Mouse (Mus musculus) neural tube, embryonic 10.5 days (tissue): ENCODE measurements around the gene Slc20a1.

Source experiments
- DNase-seq: peaks from one replicate; pipeline ENCODE4 v3.0.0-alpha.2; 2017; ENCODE audit warnings: low spot score; ENCODE audit errors: extremely low spot score

Gene Slc20a1

DNA sequence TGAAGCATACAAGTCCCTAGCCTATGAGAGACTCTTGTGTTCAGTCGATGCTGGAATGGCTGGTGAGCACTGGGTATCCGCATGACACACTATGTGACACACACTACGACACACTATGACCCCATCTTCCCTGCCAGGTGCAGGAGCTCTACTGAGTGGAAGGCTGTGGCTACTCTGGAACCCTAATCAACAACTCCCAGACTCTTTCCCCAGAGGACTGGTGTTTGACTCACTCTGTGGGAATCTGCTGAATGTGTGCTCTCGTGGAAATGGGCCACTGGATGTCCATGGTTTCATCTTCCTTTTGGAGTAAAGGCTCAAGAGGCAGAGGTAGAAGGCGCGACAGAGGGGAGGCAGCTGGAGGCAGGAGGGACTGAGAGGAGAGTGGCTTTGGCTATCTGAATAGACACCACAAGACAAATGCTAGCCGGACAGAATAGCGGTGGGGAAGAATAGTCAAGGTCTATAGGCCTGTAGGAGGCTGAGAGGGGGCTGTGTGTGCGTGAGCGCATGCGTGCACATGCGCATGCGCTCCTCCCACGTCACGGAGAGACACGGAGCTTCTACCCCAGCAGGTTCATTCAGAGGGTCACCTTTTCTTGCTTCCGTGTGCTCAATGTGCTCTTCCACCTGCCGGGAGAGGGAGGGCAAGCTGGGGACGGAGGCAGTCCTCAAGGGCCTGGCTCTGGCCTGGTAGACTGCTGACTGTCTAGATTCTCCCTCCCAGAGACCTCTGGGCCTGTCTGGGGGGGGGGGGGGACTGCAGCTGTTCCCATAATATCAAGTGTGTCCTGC is 54.5 kb downstream of the Slc20a1 start:
- no peak for DNase-seq

DNA sequence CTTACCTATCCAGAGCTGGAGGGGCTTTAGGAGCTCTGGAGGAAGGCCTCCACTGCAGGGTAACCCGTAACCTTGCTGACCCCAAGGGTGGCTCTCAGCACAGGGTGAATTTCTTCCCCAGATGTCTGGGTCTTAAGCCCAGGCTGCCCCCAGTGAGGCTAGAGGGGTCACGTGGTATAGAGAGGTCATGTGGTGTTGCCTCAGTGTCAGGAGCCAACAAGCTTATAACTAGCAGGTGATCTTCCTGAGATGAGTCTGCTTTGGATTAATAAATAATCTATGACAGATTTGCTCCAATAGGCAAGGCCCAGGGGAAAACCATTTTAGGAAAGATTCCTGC is 55.0 kb downstream of the Slc20a1 start:
- no peak for DNase-seq

DNA sequence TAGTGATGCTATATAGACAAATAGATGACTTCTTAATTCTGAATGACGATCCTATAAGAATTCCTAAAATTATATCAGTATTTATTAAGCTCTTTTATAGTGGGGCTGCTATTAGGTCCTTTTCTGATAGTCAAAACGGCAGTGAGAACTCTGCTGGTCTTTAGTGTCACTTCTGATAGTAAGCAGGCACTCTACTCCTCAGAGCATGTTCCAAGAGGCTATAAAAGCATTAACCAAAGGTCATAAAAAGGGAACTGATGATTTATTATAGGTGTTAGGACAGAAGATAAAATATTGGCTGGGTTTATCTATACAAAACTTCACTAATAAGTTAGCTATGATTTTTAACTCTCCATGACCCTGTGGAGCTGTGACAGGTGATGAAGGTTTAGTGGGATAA is 55.5 kb downstream of the Slc20a1 start:
- no peak for DNase-seq

DNA sequence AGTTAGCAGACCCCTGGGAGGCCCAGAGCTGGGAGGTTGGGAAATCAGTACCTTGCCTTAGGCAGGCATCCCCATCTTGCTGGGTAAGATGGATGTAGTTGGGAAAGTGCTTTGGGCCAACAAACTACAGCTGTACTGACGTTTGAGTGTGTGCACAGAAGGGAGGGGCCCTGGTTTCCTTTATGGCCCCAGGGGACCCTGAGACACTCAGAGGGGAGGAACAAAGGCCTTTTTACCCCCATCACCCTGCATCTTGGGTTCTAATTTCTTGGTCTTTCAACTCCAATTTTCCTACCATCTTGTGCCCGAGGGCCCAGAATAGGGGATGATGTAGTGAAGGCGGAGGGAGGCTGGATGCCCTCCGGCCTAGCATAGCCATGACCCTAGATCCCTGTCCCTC is 57.4 kb downstream of the Slc20a1 start:
- DNase-seq: no peak

DNA sequence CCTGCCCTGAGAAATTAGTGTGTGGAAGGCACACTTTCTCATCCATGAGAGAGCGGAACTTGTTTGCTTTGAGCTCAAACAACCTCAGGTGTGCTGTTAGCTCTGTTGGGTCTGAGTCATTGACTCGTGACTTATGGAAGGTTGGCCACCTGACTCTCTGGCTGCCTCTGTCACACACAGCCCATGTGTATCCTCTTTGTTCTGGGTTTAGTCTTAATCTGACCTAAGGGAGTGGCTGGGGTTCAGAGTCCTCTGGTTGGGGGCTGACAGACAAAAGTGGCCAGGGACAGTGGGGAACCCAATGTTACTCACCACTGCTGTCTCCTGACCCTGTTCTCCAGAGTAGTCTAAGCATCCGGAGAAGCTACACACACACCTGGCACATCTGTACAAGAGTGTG is 59.5 kb downstream of the Slc20a1 start:
- DNase-seq: no peak

DNA sequence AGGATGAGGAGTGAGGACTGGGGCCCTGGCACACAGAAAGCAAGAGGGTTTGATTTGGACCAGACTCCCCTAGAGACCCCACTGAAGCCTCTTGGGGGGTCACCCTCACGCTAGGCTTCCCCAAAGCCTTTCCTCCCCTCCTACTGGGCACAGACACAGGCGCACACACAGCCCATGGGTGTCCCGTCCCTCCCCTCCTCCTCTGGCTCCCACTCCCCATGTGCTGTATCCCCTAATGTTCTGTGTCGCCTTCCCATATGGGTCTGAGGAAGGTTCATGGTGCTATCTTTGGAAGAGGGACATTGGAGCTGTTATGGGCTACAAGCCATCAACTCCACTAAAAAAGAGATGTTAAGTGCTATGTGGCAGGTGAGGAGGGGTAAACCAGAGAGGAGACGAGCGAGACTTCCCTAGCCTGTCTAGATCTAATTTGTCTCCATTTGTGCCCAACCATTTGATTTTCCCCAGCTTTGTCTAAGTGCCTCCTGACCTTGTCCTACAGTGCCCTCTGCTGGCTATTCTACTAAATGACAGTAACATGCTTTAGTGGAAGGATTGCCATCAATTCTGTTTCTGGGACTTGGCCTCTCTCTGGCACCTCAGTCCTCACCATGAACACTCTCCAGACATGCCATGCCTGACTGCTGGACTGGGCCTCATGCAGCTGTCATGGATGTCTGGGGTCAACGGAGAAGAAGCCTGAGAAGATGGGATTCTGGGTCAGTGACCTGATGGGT is 60.1 kb downstream of the Slc20a1 start:
- peak; percentile 50 for DNase-seq

DNA sequence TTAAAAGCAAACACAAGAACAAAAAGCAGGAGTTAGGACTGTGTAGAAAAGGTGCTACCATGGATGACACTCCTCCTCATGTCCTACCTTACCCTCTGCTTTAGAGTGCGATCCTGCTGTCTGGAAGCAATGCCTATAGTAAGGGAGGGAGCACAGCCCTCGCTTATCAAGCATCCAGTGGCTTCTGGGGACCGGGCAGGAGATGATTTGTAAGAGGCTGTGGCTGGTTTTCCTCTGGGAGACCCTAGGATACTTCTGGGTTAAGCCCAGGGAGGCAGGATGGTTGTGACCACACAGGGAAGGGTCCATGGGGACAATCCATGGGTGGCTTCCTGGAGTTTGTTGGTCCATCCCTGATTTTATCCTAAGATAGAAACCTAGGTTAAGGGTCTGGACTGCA is 62.1 kb downstream of the Slc20a1 start:
- DNase-seq: no peak
